Mouse (Mus musculus) liver, embryonic 14.5 days (tissue): ENCODE measurements at regions not wholly inside any gene's neighbourhood (a gene's known extent, or its start where the extent isn't known, plus 50 kb on each side); places are given as distances from the start of the nearest gene placed in this dataset.

Experiments
- CTCF ChIP-seq: IDR thresholded peaks from 2 replicates; pipeline ENCODE4 v1.5.1; 2016; ENCODE audit warnings: antibody characterized with exemption, low read depth, control low read depth
- EP300 ChIP-seq: IDR thresholded peaks from 2 replicates; pipeline ENCODE4 v1.6.1; 2016; ENCODE audit warnings: antibody characterized with exemption, low read depth

DNA sequence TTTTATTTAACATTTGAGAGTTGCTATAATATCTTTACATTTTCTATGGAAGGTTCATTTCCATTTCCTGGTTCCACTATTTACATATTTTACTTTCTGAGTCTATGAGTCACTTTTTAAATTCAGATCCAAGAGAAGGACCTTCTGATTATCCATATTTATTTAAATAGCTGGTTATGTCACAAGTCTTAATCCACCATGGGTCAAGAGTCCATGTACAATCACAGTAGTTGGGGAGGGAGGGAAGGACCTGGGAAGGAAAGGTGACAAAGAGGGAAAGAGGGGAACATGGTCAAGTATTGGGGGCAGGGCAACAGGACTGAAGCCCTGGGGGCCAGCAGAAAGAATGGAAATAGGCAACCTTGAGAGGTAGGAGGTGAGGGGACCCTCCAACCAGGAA is 518.9 kb upstream of the Ccdc54 start:
- TF ChIP-seq CTCF (no peak), EP300 (no peak)
